Mouse (Mus musculus): ENCODE measurements at regions not wholly inside any gene's neighbourhood (a gene's known extent, or its start where the extent isn't known, plus 50 kb on each side); places are given as distances from the start of the nearest gene placed in this dataset.

GRCm38 (mm10) chr1:113163173-113163572 is 1298.5 kb upstream of the Dsel start:
- 94% methylated on average over 1 of the region's 1 CpGs for WGBS
- Histone ChIP-seq H3K9ac (no peak overlapping the region), H3K4me1 (no peaks in the 10 kb centered on the region), H3K27ac (no peak overlapping the region), H3K36me3 (replicated peaks) (no peaks in the 10 kb centered on the region), H3K27me3 (no peaks in the 10 kb centered on the region), H3K9me3 (no peaks in the 10 kb centered on the region), H3K4me2 (no peak overlapping the region), H3K4me3 (replicated peaks) (no peak overlapping the region)
- no peak for ATAC-seq (ENCODE audit: low FRiP score)

Measured in forebrain, embryonic 12.5 days (tissue).